Mouse (Mus musculus): Measurements from ENCODE around the gene Bdh1.

DNA sequence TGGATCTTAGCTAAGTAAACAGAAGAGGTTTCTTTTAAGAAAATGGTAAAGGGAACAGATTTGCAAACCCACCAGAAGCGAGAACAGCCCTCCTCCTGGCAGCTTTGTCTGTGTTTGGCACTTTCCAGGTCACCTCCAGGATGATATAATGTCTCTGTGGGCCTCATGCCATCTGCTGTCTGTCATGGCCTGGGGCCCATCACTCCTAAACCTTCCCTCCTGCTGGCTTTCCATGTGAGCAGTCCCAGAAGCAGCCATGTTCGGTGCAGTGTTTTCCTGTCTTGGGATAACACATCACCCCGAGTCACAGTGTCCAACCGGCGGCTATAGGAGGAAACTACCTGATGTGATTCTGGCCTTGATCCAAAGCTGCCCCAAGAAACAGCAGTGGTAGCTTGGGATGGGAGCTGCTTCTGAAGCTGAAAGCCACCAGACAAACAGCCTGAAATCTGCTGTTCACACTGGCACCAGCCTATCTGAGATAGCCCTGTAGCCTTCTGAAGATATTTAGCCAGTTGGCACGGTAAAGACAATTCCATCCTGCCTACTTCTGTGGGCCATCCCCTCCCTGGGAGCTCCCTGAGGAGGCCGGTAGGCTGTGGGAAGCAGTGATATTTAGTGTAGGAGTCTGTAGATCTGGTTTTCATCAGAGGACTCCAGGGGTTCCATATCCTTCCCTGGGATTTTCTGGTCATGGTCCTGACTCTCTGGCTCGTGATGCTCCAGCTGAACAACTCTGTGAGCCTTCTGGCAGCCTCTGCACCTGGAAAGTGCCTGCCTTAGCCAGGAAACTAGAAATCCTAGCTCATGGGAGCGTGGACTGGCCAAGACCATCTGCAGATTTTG is 53.3 kb downstream of the Bdh1 start:
- TF ChIP-seq CTCF (IDR thresholded peaks at IDR 0.05; ENCODE audit: low read depth): no peak
- no peak for TF ChIP-seq EP300 (IDR thresholded peaks at IDR 0.05; ENCODE audit: low read depth)

All from heart, postnatal 0 days (tissue).